Mouse (Mus musculus) myocyte (in vitro differentiated cells): ENCODE data around the gene Car3.
"Not testable (repeated sequence)": the region's sequence is repeated elsewhere in the genome, so short reads cannot be mapped to it uniquely, and the experiment has no call there.

Source experiments
- MYOD1 ChIP-seq, 3 experiments: IDR thresholded peaks; one replicate each; pipeline ENCODE4 v1.6.1; 2011; ENCODE audit warnings: control low read depth in 2 of 3, low read depth in 2 of 3, mild to moderate bottlenecking in 2 of 3, moderate library complexity in 1 of 3; ENCODE audit not compliant: insufficient read length in 2 of 3, control insufficient read depth in 1 of 3
- POLR2A ChIP-seq: IDR thresholded peaks from one replicate; pipeline ENCODE4 v1.6.1; 2011; ENCODE audit warnings: low read depth, mild to moderate bottlenecking, control low read depth, moderate library complexity; ENCODE audit not compliant: insufficient read length
- POLR2AphosphoS2 ChIP-seq: IDR thresholded peaks from one replicate; pipeline ENCODE4 v1.6.1; 2011; ENCODE audit warnings: low read depth, control low read depth; ENCODE audit not compliant: insufficient read length

DNA sequence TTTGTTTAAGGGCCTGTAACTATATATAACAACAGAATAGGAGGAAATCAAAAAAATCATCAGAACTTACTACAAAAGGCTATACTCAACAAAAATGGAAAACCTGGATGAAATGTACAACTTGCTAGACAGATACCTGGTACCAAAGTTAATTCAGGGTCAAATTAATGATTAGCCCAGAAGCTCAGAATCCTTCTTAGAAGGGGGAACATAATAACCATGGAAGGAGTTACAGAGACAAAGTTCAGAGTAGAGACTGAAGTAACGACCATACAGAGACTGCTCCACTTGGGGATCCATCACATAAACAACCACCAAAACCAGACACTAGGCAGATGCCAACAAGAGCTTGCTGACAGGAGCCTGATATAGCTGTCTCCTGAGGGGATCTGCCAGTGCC, 47.9 kb upstream of the Car3 start:
- not testable (repeated sequence) for TF ChIP-seq POLR2A; POLR2AphosphoS2; MYOD1 (IDR thresholded peaks at IDR 0.05; ENCODE audit: control insufficient read depth in 1 of 3, insufficient read length in 2 of 3, low read depth in 2 of 3)
